21 mouse cellular contexts compared by ENCODE assay signal in genomic region chr4:138785721-138786120, GRCm38 (mm10). TPM values are rescaled to one million over a fixed set of nuclear protein-coding genes. Genes with fewer than 3 reads are reported as not detected.
A peak's percentile ranks its signal among the peaks of the same experiment; 100 is the strongest.
DNase-seq lines count a peak whose midpoint lies in the region; ATAC-seq and TF ChIP-seq lines count a peak whose summit lies in the region.
"Had no signal": no experiment of that assay in that cellular context is flagged by ENCODE, and none has a peak within 500 bp of the region (broad histone marks: within the 10 kb centered on the region; RNA-seq: fewer than 3 reads in every experiment).

No protein-coding gene starts in this region.

- H3K27ac ChIP-seq in cortical plate, adult 2 months (ENCODE audit: insufficient read depth, low read length), result no peak overlapping the region
- H3K27ac ChIP-seq: embryonic facial prominence, embryonic 12.5 days; heart, embryonic 10.5 days; hindbrain, embryonic 14.5 days had no signal

- TF ChIP-seq CTCF in cortical plate, adult 2 months (IDR thresholded peaks at IDR 0.05; ENCODE audit: extremely low read depth, insufficient read depth, low read length), result 0 out of 2 replicates have a peak, but pooled peaks have one; percentile 11

- intact Hi-C loops in left cerebral cortex, postnatal 10 days (cut with DNase I), result no loop called here

- H3K4me1 ChIP-seq in cortical plate, adult 2 months (ENCODE audit: control insufficient read depth, insufficient read depth, low read length), result peaks cover 7% of the 10 kb centered on the region
- H3K4me1 ChIP-seq: embryonic facial prominence, embryonic 12.5 days; heart, embryonic 10.5 days had no signal

- ATAC-seq in frontal cortex, adult (ENCODE audit: low TSS enrichment), result 0 out of 2 replicates have a peak, but pooled peaks have one; percentile 3
- ATAC-seq: forebrain, embryonic 16.5 days had no signal

- no peak for TF ChIP-seq POLR2A in cortical plate, adult 2 months (IDR thresholded peaks at IDR 0.05; ENCODE audit: extremely low read depth, insufficient read depth, low read length)

- no peak overlapping the region for H3K4me3 ChIP-seq in cortical plate, adult 2 months (ENCODE audit: insufficient read depth, low read length)
- H3K4me3 ChIP-seq: embryonic facial prominence, embryonic 12.5 days; heart, embryonic 10.5 days had no signal

- DNase-seq in frontal cortex, postnatal 14 days (ENCODE audit: low spot score in 2 of 2), result no peak
- peak; percentile 43 for DNase-seq in kidney, postnatal 10 days
- DNase-seq in kidney, postnatal 14 days, result no peak
- peak; percentile 21 for DNase-seq in lung, postnatal 10 days
- DNase-seq in lung, adult 18-20 months, result no peak
- no peak for DNase-seq in left cerebral cortex, postnatal 10 days (ENCODE audit: extremely low spot score in 1 of 2, low spot score in 2 of 2)
- DNase-seq: B cell, adult 2 months; cerebellum, adult 11 months; cerebellum, postnatal 36 days; gastrocnemius, postnatal 10 days; kidney, adult 18-20 months had no signal

RNA-seq across cellular contexts. Expression of gene Pla2g2d, which starts 10.2 kb away (rescaled TPM):
- 0.19 and 0.28 TPM in 2 replicates for polyA plus RNA-seq in cortical plate, adult 2 months (2012; rRNA removed)
- under 1 TPM in 1 of 2 experiments, not detected in 1; 0.16 TPM for total RNA-seq in left cerebral cortex, postnatal 10 days (2021)
- total RNA-seq: G1E; gastrocnemius, postnatal 10 days; megakaryocyte-erythroid progenitor cell, adult 5-6 weeks had no signal
- polyA plus RNA-seq: G1E; lung, embryonic 16.5 days had no signal

RNA-seq across cellular contexts. Expression of gene Pla2g2f, which starts 28.3 kb away (rescaled TPM):
- 0.06 and 0.76 TPM in 2 replicates for polyA plus RNA-seq in cortical plate, adult 2 months (2012; rRNA removed)
- total RNA-seq in left cerebral cortex, postnatal 10 days (2021), result not detected
- total RNA-seq: gastrocnemius, postnatal 10 days; left cerebral cortex, adult 8-10 months; megakaryocyte-erythroid progenitor cell, adult 5-6 weeks had no signal
- polyA plus RNA-seq: embryonic facial prominence, embryonic 12.5 days; forebrain, embryonic 16.5 days; G1E; hindbrain, embryonic 14.5 days; lung, embryonic 16.5 days had no signal

RNA-seq across cellular contexts. Expression of gene Ubxn10, which starts 48.8 kb away (rescaled TPM):
- polyA plus RNA-seq in cortical plate, adult 2 months (2012; rRNA removed), result 1.2 and 1.3 TPM in 2 replicates
- 1 to 10 TPM; 1.1 to 1.3 TPM for total RNA-seq in left cerebral cortex, postnatal 10 days (2021)
- total RNA-seq: megakaryocyte-erythroid progenitor cell, adult 5-6 weeks had no signal
- polyA plus RNA-seq: G1E had no signal

Comparison
In these comparisons a context has a peak if more than half of its experiments do, and no peak if none do; other contexts are left out.
1. DNase-seq: peak in kidney, postnatal 10 days (single experiment) and lung, postnatal 10 days (single experiment); none in frontal cortex, postnatal 14 days (0 of 2), kidney, postnatal 14 days (single experiment), lung, adult 18-20 months (0 of 2) and left cerebral cortex, postnatal 10 days (0 of 2).